Mouse (Mus musculus) forebrain, embryonic 16.5 days (tissue): ENCODE measurements at regions not wholly inside any gene's neighbourhood (a gene's known extent, or its start where the extent isn't known, plus 50 kb on each side); places are given as distances from the start of the nearest gene placed in this dataset.

Source experiments
- ATAC-seq: fragments of 200-750 bp; cut with Nextera tagmentation; 2 replicates; pipeline ENCODE4 v1.8.0; 2017; ENCODE audit warnings: mild to moderate bottlenecking, moderate library complexity
- H3K27ac ChIP-seq: fragments of 300-500 bp; sonication (generic); 2 replicates; pipeline ENCODE4 v1.5.1; 2014; ENCODE audit warnings: low read length, control low read depth
- H3K27me3 ChIP-seq: fragments of 300-500 bp; sonication (generic); replicated peaks from 2 replicates; pipeline ENCODE4 v1.6.1; 2014; ENCODE audit warnings: low read length; ENCODE audit not compliant: control insufficient read depth, insufficient read depth
- H3K36me3 ChIP-seq: fragments of 300-500 bp; sonication (generic); 2 replicates; pipeline ENCODE4 v1.6.1; 2014; ENCODE audit not compliant: control insufficient read depth, insufficient read depth
- H3K4me1 ChIP-seq: fragments of 300-500 bp; sonication (generic); replicated peaks from 2 replicates; pipeline ENCODE4 v1.6.1; 2014; ENCODE audit warnings: low read length; ENCODE audit not compliant: control insufficient read depth, insufficient read depth
- H3K4me2 ChIP-seq: fragments of 300-500 bp; sonication (generic); 2 replicates; pipeline ENCODE4 v1.6.1; 2014; ENCODE audit warnings: mild to moderate bottlenecking, low read length, control low read depth
- H3K4me3 ChIP-seq: fragments of 300-500 bp; sonication (generic); replicated peaks from 2 replicates; pipeline ENCODE4 v1.5.1; 2014; ENCODE audit warnings: mild to moderate bottlenecking, low read length, control low read depth
- H3K9ac ChIP-seq: fragments of 300-500 bp; sonication (generic); replicated peaks from 2 replicates; pipeline ENCODE4 v1.6.1; 2014; ENCODE audit warnings: low read depth, low read length, control low read depth
- H3K9me3 ChIP-seq: fragments of 300-500 bp; sonication (generic); 2 replicates; pipeline ENCODE4 v1.6.1; 2016; ENCODE audit warnings: low read length; ENCODE audit not compliant: control insufficient read depth
- WGBS: fragments of 180-500 bp; shearing (Covaris S2); extraction: QIAGEN DNeasy Blood & Tissue Kit; methylation state at CpG from one replicate; pipeline ENCODE4 v1.1.7; 2014; 5-methylcytosine and 5-hydroxymethylcytosine counted together

DNA sequence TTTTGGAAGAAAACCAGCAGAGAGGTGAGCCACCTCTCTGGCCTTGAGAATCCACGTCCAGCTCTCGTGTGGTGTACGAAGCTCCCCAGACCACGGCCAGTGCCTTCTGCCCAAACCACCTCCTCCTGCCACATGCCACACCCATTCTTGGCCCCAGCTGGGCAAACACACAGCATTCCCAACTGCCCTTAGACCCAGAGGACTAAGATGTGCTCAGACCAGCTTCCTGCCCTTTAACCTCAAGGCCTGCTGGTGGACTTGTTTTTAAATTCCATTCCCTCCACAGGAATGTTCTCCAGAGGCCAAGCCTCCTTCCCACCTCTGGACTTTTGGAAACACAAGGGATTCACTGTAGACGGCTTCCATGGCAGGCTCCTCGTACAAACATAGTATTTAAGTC is 82.5 kb upstream of the Tle3 start:
- Histone ChIP-seq H3K36me3 (no peaks in the 10 kb centered on the region), H3K4me2 (no peak overlapping the region), H3K27ac (no peak overlapping the region), H3K4me1 (peaks cover 12% of the 10 kb centered on the region), H3K9ac (no peak overlapping the region), H3K9me3 (no peaks in the 10 kb centered on the region), H3K27me3 (no peaks in the 10 kb centered on the region), H3K4me3 (no peak overlapping the region)
- WGBS: 88% methylated on average over 6 of the region's 6 CpGs
- ATAC-seq: no peak

DNA sequence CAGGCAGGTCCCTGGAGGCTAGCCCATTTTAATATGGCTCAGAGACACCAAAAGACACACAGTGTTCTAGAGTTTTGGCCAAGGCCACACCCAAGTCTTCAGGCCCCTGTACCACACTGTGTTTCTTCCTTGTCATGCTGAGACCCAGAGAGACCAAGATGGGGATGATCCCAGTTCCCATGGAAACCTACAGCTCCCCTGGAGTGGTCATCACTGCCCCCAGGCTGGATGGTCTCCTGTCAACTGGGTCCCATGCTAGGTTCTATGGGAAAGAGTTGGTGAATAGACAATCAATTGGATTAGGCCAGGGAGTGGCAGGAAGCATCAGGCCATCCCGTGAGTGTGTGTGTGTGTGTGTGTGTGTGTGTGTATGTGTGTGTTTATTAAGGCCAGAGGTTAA is 80.5 kb upstream of the Tle3 start:
- no peak for ATAC-seq
- Histone ChIP-seq H3K4me1 (peaks cover 12% of the 10 kb centered on the region), H3K4me2 (no peak overlapping the region), H3K4me3 (no peak overlapping the region), H3K9me3 (no peaks in the 10 kb centered on the region), H3K36me3 (no peaks in the 10 kb centered on the region), H3K27me3 (no peaks in the 10 kb centered on the region), H3K27ac (no peak overlapping the region), H3K9ac (no peak overlapping the region)
- 63% methylated on average over 1 of the region's 1 CpGs for WGBS

DNA sequence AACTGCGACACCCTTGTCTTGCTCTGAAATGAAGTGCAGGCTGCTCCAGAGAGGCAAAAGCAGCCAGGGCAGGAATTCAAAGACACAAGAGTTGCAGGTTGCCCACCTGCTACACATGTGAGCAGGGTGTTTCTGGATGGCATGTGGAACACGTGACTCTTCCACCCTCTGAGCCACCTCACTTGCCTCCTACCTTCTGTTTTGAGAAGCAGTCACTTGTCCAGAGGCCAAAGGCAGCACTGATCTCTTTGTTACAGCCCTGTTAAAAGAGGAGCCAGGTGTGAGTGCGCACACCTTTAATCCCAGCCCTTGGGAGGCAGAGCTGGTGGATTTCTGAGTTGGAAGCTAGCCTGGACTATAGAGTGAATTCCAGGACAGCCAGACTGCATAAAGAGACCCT is 79.7 kb upstream of the Tle3 start:
- 62% methylated on average over 3 of the region's 3 CpGs for WGBS
- Histone ChIP-seq H3K27ac (no peak overlapping the region), H3K27me3 (no peaks in the 10 kb centered on the region), H3K9me3 (no peaks in the 10 kb centered on the region), H3K9ac (no peak overlapping the region), H3K4me2 (no peak overlapping the region), H3K4me1 (peaks cover 12% of the 10 kb centered on the region), H3K4me3 (no peak overlapping the region), H3K36me3 (no peaks in the 10 kb centered on the region)
- no peak for ATAC-seq

DNA sequence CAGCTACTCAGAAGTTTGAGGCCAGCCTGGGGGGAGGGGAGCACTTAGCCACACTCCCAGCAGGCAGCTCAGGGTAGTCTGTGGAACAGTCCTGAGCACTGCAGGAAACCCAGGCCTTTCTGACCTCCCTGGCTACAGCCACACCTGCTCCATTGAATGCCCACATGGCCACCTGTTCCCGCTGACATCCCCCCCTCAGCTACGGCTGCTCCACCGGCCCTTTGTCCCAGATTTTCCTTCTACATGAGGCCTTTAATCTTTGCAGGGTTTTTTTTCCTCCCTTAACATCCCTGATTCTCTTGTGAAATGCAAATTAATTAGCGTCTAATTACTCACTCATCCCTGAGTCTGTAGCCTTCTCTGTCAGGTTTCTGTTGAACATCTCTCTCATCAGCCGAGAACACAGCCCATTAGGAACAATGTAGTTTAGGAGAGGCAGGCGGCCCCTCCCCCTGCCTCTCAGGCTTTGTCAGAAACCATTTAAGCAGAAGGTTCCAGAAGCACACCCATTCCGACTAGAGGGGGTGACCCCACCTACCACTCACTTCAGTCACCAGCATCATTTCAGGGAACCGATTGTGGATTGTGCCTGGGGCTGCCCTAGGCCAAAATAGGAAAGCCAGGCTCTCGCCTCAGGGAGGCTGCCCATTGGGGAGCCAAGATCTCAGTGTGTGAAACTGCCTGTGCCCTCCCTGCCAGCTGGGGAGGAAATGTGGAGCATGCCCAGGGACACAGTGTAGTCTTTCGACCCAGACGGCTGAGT is 78.8 kb upstream of the Tle3 start:
- 6% methylated on average over 11 of the region's 11 CpGs for WGBS
- peak; percentile 69 for ATAC-seq
- Histone ChIP-seq H3K9ac (no peak overlapping the region), H3K4me1 (peaks cover 12% of the 10 kb centered on the region), H3K27ac (no peak overlapping the region), H3K27me3 (no peaks in the 10 kb centered on the region), H3K9me3 (no peaks in the 10 kb centered on the region), H3K4me3 (no peak overlapping the region), H3K36me3 (no peaks in the 10 kb centered on the region), H3K4me2 (no peak overlapping the region)

DNA sequence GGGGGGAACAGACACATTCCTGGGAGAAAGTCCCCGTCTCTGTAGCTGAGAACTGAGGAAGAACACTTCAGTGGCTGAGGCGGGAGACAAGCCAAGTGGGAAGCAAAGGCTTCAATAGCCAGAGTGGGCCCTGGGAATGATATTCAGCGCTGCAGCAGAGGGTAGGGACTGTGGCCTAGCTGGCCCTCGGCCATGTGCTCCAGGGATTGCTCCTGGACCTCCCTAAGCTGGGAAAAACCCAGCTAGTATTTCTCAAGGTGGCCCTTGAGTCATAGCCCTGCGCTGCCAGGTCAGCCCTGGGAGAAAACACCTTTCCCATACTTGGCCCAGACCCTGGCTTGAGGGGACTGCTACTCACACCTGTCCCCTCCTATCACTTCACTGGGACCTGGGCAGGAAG is 77.2 kb upstream of the Tle3 start:
- H3K27ac ChIP-seq: no peak overlapping the region
- H3K4me1 ChIP-seq: peaks cover 12% of the 10 kb centered on the region
- H3K36me3 ChIP-seq: no peaks in the 10 kb centered on the region
- ATAC-seq: no peak
- no peaks in the 10 kb centered on the region for H3K27me3 ChIP-seq
- H3K9ac ChIP-seq: no peak overlapping the region
- no peak overlapping the region for H3K4me2 ChIP-seq
- WGBS: 65% methylated on average over 5 of the region's 5 CpGs
- no peak overlapping the region for H3K4me3 ChIP-seq
- H3K9me3 ChIP-seq: no peaks in the 10 kb centered on the region

DNA sequence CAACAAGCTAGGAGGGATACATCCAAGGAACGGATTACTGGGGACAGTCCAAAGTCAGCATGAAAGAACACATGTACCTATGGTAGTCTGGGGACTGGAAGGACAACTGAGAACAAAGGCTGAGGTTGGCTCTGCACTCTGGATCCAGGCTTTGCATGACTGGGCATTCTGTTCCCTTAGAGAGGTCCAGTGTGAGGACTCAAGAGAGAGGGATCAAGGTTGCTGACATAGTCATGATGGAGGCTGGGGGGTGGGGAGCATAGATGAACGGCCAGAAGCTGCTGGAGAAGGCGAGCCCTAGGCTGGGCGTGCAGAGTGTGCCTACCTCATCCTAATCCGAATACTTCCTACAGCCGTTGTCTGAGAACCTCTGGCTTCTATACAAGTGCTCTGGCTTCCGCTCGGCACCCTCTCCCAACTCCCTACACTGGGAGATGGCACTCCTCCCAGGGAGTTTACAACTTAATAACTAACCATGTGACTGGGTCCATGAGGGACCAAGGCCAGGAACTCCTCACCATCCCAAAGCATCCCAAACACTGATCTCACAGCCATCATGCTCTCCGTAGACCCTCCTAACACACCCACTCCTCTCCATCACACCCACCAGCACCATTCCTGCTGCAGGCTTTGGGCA is 75.7 kb upstream of the Tle3 start:
- Histone ChIP-seq H3K4me3 (no peak overlapping the region), H3K4me1 (peaks cover 12% of the 10 kb centered on the region), H3K27ac (no peak overlapping the region), H3K36me3 (no peaks in the 10 kb centered on the region), H3K4me2 (no peak overlapping the region), H3K9me3 (no peaks in the 10 kb centered on the region), H3K9ac (no peak overlapping the region), H3K27me3 (0 out of 2 replicates have a peak, but pooled peaks cover 2% of the 10 kb centered on the region)
- ATAC-seq: no peak
- 91% methylated on average over 9 of the region's 9 CpGs for WGBS

DNA sequence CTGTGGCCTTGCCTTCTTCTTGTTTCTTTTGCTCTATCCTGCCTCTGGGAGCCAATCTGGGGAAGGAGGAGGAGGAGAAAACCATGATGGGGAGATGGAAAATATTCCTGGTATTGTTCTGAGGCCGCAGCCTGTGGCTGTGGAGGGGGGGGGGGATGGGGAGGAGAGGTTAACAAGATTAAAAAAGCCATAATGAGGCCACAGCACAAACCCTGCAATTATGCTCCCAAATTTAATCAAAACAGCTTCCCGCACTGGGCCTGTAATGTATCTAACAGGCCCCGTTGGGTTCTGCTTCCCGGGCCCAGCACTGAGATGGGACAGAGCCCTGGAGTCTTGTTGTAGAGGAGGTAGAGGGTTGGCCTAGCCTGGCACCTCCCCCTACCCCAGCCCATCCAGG is 74.8 kb upstream of the Tle3 start:
- ATAC-seq: no peak
- Histone ChIP-seq H3K4me3 (no peak overlapping the region), H3K4me1 (peaks cover 12% of the 10 kb centered on the region), H3K9ac (no peak overlapping the region), H3K27me3 (0 out of 2 replicates have a peak, but pooled peaks cover 2% of the 10 kb centered on the region), H3K36me3 (no peaks in the 10 kb centered on the region), H3K9me3 (no peaks in the 10 kb centered on the region), H3K27ac (no peak overlapping the region), H3K4me2 (no peak overlapping the region)
- WGBS: 12% methylated on average over 4 of the region's 4 CpGs

DNA sequence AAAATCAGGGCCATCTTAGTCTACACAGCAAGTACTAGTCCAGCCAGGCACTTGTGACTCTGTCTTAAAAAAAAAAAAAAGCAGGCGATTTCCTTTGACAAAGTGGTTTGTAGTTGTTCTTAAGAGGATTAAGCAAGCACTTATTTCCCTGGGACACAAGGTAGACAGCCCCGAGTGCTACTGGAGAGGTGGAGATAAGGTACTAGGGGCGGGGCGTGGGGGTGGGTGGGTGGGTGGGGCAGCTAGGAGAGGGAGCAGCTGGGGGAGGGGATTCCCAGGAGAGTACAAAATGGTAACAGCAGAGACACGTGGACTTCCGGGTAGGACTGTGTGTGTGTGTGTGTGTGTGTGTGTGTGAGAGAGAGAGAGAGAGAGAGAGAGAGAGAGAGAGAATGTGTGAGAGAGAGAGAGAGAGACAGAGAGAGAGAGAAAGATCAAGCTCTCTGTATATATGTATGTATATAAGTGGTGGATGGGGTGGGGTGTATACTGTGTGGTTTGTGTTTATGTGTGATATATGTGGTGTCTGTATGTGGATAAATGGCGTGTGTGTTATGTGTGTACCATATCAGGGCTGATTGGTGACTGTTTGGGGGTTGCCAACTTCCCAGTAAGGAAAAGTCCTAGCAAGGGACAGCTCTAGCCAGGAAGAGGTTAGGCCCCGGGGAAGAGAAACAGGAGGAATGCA is 72.1 kb upstream of the Tle3 start:
- Histone ChIP-seq H3K4me3 (no peak overlapping the region), H3K4me2 (no peak overlapping the region), H3K27ac (no peak overlapping the region), H3K4me1 (no peaks in the 10 kb centered on the region), H3K36me3 (no peaks in the 10 kb centered on the region), H3K9ac (no peak overlapping the region), H3K9me3 (no peaks in the 10 kb centered on the region), H3K27me3 (0 out of 2 replicates have a peak, but pooled peaks cover 2% of the 10 kb centered on the region)
- 51% methylated on average over 6 of the region's 8 CpGs for WGBS
- ATAC-seq: no peak

DNA sequence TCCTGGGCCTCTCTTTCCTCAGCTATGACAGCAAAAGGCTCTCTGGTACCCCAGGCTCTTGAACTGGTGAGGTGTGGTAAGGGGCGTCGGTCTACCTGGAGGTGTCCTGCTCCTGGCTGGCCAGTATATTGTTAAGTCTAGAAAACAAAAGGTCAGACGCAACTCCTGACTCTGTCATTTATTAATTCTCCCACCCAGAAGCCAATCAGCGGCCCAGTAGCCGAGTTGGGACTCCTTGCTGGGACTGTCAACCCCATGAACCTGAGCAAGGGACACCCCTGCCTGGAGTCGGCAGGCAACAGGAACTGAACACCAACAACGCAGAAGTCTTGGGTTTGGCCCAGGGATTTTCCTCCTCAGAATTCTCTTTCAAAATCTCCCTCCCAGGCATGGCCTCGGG is 71.1 kb upstream of the Tle3 start:
- no peak overlapping the region for H3K4me3 ChIP-seq
- no peak for ATAC-seq
- H3K4me2 ChIP-seq: no peak overlapping the region
- H3K27ac ChIP-seq: no peak overlapping the region
- H3K9ac ChIP-seq: no peak overlapping the region
- 88% methylated on average over 8 of the region's 8 CpGs for WGBS
- H3K36me3 ChIP-seq: no peaks in the 10 kb centered on the region
- H3K27me3 ChIP-seq: 0 out of 2 replicates have a peak, but pooled peaks cover 2% of the 10 kb centered on the region
- no peaks in the 10 kb centered on the region for H3K4me1 ChIP-seq
- no peaks in the 10 kb centered on the region for H3K9me3 ChIP-seq
